Mouse (Mus musculus): ENCODE measurements around the gene Adgrf3.

GRCm38 (mm10) chr5:30205034-30205433 lies 488 bp downstream of the Adgrf3 start:
- TF ChIP-seq EP300 (IDR thresholded peaks at IDR 0.05; ENCODE audit: low read length) (no peak), ZKSCAN1 (IDR thresholded peaks at IDR 0.05; ENCODE audit: borderline replicate concordance, low read depth, low read length) (no peak), POLR2A (IDR thresholded peaks at IDR 0.05; ENCODE audit: low read depth, low read length) (no peak), CTCF (conservative IDR thresholded peaks at IDR 0.05 in 1 of 2, IDR thresholded peaks at IDR 0.05 in 1 of 2; ENCODE audit: low read depth in 2 of 2, low read length in 2 of 2) (no peak), USF1 (IDR thresholded peaks at IDR 0.05; ENCODE audit: low read depth, low read length) (no peak), MYC (IDR thresholded peaks at IDR 0.05; ENCODE audit: low read depth, low read length) (no peak), ZNF384 (IDR thresholded peaks at IDR 0.05; ENCODE audit: low read depth, low read length) (no peak), UBTF (IDR thresholded peaks at IDR 0.05; ENCODE audit: low read depth, low read length) (no peak), NRF1 (IDR thresholded peaks at IDR 0.05; ENCODE audit: low read depth, low read length) (no peak), MAX (IDR thresholded peaks at IDR 0.05; ENCODE audit: low read length) (no peak), USF2 (conservative IDR thresholded peaks at IDR 0.05; ENCODE audit: low read depth, low read length) (no peak)
